Mouse (Mus musculus): ENCODE measurements at regions not wholly inside any gene's neighbourhood (a gene's known extent, or its start where the extent isn't known, plus 50 kb on each side); places are given as distances from the start of the nearest gene placed in this dataset.

GRCm38 (mm10) chr7:79529480-79529879, 63.3 kb upstream of the Polg start:
- WGBS: 17% methylated on average over 1 of the region's 1 CpGs
- Histone ChIP-seq H3K4me3 (no peak overlapping the region), H3K27ac (no peak overlapping the region), H3K9me3 (no peaks in the 10 kb centered on the region), H3K4me2 (no peak overlapping the region), H3K27me3 (peaks cover 89% of the 10 kb centered on the region), H3K9ac (no peak overlapping the region), H3K36me3 (no peaks in the 10 kb centered on the region), H3K4me1 (peaks cover 4% of the 10 kb centered on the region)
- ATAC-seq (ENCODE audit: insufficient number of reproducible peaks, low FRiP score, low TSS enrichment, low read depth): no peak

- H3K4me1 ChIP-seq: peaks cover 4% of the 10 kb centered on the region
- 34% methylated on average over 3 of the region's 3 CpGs for WGBS
- H3K9me3 ChIP-seq: no peaks in the 10 kb centered on the region
- no peak overlapping the region for H3K4me2 ChIP-seq
- H3K9ac ChIP-seq: no peak overlapping the region
- no peak overlapping the region for H3K4me3 ChIP-seq
- H3K27ac ChIP-seq: no peak overlapping the region
- H3K36me3 ChIP-seq: no peaks in the 10 kb centered on the region
- H3K27me3 ChIP-seq: peaks cover 79% of the 10 kb centered on the region
- ATAC-seq (ENCODE audit: insufficient number of reproducible peaks, low FRiP score, low TSS enrichment, low read depth): no peak
Measured at GRCm38 (mm10) chr7:79527984-79528383, 61.8 kb upstream of the Polg start.

GRCm38 (mm10) chr7:79525690-79526630, 59.8 kb upstream of the Polg start:
- no peak overlapping the region for H3K9ac ChIP-seq
- H3K4me2 ChIP-seq: no peak overlapping the region
- no peak overlapping the region for H3K4me3 ChIP-seq
- H3K27me3 ChIP-seq: peaks cover 67% of the 10 kb centered on the region
- ATAC-seq (ENCODE audit: insufficient number of reproducible peaks, low FRiP score, low TSS enrichment, low read depth): no peak
- WGBS: 32% methylated on average over 14 of the region's 14 CpGs
- H3K4me1 ChIP-seq: peaks cover 4% of the 10 kb centered on the region
- H3K27ac ChIP-seq: no peak overlapping the region
- no peaks in the 10 kb centered on the region for H3K9me3 ChIP-seq
- no peaks in the 10 kb centered on the region for H3K36me3 ChIP-seq

DNA sequence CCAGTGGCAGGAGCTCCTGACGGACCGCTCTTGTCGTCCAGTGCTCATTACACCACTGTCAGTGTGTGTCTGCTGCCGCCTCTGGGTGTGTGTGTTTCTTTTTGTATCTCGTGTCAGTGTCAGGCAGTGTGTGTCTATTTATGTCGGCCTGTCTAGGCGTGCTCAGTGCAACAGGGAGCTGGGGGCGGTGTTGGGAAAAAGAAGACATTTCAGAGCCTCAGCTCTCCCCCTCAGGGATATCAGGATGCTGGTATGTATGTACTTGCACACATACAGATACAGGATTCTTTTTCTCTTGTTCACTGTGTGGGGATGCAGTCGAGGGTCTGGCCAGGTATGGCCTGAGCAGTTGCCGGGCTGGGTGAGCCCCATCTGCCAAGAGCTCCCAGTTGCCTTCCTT, 58.8 kb upstream of the Polg start:
- Histone ChIP-seq H3K9ac (no peak overlapping the region), H3K36me3 (no peaks in the 10 kb centered on the region), H3K27ac (no peak overlapping the region), H3K4me3 (no peak overlapping the region), H3K9me3 (no peaks in the 10 kb centered on the region), H3K4me1 (peaks cover 9% of the 10 kb centered on the region), H3K4me2 (no peak overlapping the region), H3K27me3 (peaks cover 58% of the 10 kb centered on the region)
- ATAC-seq (ENCODE audit: insufficient number of reproducible peaks, low FRiP score, low TSS enrichment, low read depth): no peak
- WGBS: 57% methylated on average over 10 of the region's 10 CpGs

- ATAC-seq (ENCODE audit: insufficient number of reproducible peaks, low FRiP score, low TSS enrichment, low read depth): no peak
- H3K4me3 ChIP-seq: no peak overlapping the region
- peaks cover 56% of the 10 kb centered on the region for H3K27me3 ChIP-seq
- WGBS: 74% methylated on average over 4 of the region's 4 CpGs
- no peaks in the 10 kb centered on the region for H3K36me3 ChIP-seq
- H3K4me2 ChIP-seq: no peak overlapping the region
- H3K9me3 ChIP-seq: no peaks in the 10 kb centered on the region
- H3K4me1 ChIP-seq: peaks cover 10% of the 10 kb centered on the region
- H3K27ac ChIP-seq: no peak overlapping the region
- no peak overlapping the region for H3K9ac ChIP-seq
Measured at GRCm38 (mm10) chr7:79523696-79524095, 57.5 kb upstream of the Polg start.

GRCm38 (mm10) chr7:79522046-79522445, 55.9 kb upstream of the Polg start:
- H3K4me2 ChIP-seq: no peak overlapping the region
- no peak overlapping the region for H3K9ac ChIP-seq
- H3K27me3 ChIP-seq: peaks cover 55% of the 10 kb centered on the region
- ATAC-seq (ENCODE audit: insufficient number of reproducible peaks, low FRiP score, low TSS enrichment, low read depth): no peak
- H3K36me3 ChIP-seq: no peaks in the 10 kb centered on the region
- no peak overlapping the region for H3K27ac ChIP-seq
- WGBS: 77% methylated on average over 3 of the region's 3 CpGs
- H3K4me3 ChIP-seq: no peak overlapping the region
- H3K9me3 ChIP-seq: no peaks in the 10 kb centered on the region
- H3K4me1 ChIP-seq: peaks cover 10% of the 10 kb centered on the region

GRCm38 (mm10) chr7:79521259-79521658, 55.1 kb upstream of the Polg start:
- no peak overlapping the region for H3K4me2 ChIP-seq
- 47% methylated on average over 5 of the region's 5 CpGs for WGBS

GRCm38 (mm10) chr7:79520222-79520710, 54.1 kb upstream of the Polg start:
- Histone ChIP-seq H3K36me3 (no peaks in the 10 kb centered on the region), H3K9me3 (no peaks in the 10 kb centered on the region), H3K4me3 (no peak overlapping the region), H3K9ac (no peak overlapping the region), H3K27me3 (peaks cover 61% of the 10 kb centered on the region), H3K4me2 (no peak overlapping the region), H3K27ac (no peak overlapping the region), H3K4me1 (peaks cover 10% of the 10 kb centered on the region)
- ATAC-seq (ENCODE audit: insufficient number of reproducible peaks, low FRiP score, low TSS enrichment, low read depth): no peak
- 30% methylated on average over 2 of the region's 2 CpGs for WGBS

More at GRCm38 (mm10) chr7:79521259-79521658, 55.1 kb upstream of the Polg start:
- H3K4me3 ChIP-seq: no peak overlapping the region
- no peaks in the 10 kb centered on the region for H3K36me3 ChIP-seq
- peaks cover 55% of the 10 kb centered on the region for H3K27me3 ChIP-seq
- H3K4me1 ChIP-seq: peaks cover 10% of the 10 kb centered on the region
- H3K27ac ChIP-seq: no peak overlapping the region
- no peak overlapping the region for H3K9ac ChIP-seq
- H3K9me3 ChIP-seq: no peaks in the 10 kb centered on the region
- no peak for ATAC-seq (ENCODE audit: insufficient number of reproducible peaks, low FRiP score, low TSS enrichment, low read depth)

DNA sequence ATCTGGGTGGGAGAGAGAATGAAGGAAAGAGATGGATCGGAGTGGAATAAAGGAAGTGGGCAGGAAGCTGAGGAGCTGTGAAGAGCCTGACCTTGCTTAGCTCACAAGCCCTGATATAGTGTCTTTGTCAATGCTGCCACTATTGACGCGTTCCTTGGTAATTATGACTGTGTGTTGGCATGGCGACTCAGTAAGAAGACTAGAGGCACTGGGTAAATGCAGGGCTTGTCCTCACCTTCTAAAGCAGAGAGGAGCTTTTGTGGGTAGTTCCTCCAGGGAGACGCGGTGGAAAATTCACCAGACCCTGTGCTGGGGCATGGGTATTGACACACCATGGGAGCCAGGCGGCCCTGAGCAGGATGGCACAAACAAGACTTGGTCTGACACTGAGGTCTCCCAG, 52.8 kb upstream of the Polg start:
- Histone ChIP-seq H3K9ac (no peak overlapping the region), H3K9me3 (no peaks in the 10 kb centered on the region), H3K36me3 (no peaks in the 10 kb centered on the region), H3K4me2 (no peak overlapping the region), H3K27ac (no peak overlapping the region), H3K27me3 (peaks cover 66% of the 10 kb centered on the region), H3K4me3 (no peak overlapping the region), H3K4me1 (peaks cover 15% of the 10 kb centered on the region)
- 71% methylated on average over 7 of the region's 7 CpGs for WGBS
- no peak for ATAC-seq (ENCODE audit: insufficient number of reproducible peaks, low FRiP score, low TSS enrichment, low read depth)

DNA sequence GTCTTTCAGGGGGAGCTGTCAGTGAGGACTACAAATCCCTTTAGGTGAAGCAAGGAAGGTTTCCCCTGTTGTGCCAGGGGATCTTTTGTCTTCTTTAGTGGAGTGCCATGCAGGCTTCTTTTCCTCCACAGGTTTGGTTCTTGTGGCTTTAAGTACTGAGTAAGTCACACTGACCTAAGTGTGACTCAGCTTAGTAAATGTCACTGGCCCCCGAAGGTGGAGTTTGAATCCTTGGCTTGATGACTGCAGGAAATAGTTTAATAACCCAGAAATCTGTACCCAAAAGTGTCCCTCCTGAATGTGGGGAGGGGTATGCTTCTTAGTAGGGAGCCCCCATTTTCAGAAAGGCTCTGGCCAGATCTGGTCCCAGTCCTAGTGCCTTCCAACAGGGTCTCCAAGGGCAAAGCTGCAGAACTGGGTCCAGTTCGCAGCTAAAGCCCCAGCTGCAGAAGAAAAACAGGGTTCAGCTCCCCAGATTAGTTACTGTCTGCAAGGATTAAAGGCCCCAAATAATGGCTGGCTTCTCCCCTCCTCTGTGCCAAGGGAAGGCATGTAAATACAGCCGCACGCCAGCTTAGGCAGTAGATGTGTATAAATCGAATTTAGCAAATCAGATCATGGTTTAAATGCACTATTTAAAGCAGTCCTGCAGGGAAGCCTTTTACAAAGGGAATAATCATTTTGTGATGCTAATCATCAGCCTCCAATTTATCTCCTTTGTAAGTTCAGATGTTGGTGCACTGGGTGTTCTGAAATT, 51.6 kb upstream of the Polg start:
- H3K9ac ChIP-seq: no peak overlapping the region
- H3K4me1 ChIP-seq: peaks cover 15% of the 10 kb centered on the region
- H3K4me2 ChIP-seq: no peak overlapping the region
- H3K9me3 ChIP-seq: no peaks in the 10 kb centered on the region
- WGBS: 65% methylated on average over 5 of the region's 5 CpGs
- no peak overlapping the region for H3K4me3 ChIP-seq
- no peak overlapping the region for H3K27ac ChIP-seq
- ATAC-seq (ENCODE audit: insufficient number of reproducible peaks, low FRiP score, low TSS enrichment, low read depth): no peak
- H3K27me3 ChIP-seq: peaks cover 75% of the 10 kb centered on the region
- no peaks in the 10 kb centered on the region for H3K36me3 ChIP-seq

- peaks cover 15% of the 10 kb centered on the region for H3K4me1 ChIP-seq
- no peak overlapping the region for H3K27ac ChIP-seq
- WGBS: 88% methylated on average over 4 of the region's 4 CpGs
- ATAC-seq (ENCODE audit: insufficient number of reproducible peaks, low FRiP score, low TSS enrichment, low read depth): no peak
- H3K4me2 ChIP-seq: no peak overlapping the region
- no peak overlapping the region for H3K9ac ChIP-seq
- no peaks in the 10 kb centered on the region for H3K36me3 ChIP-seq
- no peak overlapping the region for H3K4me3 ChIP-seq
- peaks cover 81% of the 10 kb centered on the region for H3K27me3 ChIP-seq
- H3K9me3 ChIP-seq: no peaks in the 10 kb centered on the region
Measured at GRCm38 (mm10) chr7:79516287-79516686, 50.1 kb upstream of the Polg start.

All from limb, embryonic 15.5 days (tissue).